Mouse (Mus musculus): ENCODE measurements at regions not wholly inside any gene's neighbourhood (a gene's known extent, or its start where the extent isn't known, plus 50 kb on each side); places are given as distances from the start of the nearest gene placed in this dataset.

GRCm38 (mm10) chr14:96990542-96991162 is 471.8 kb upstream of the Klhl1 start:
- DNase-seq (ENCODE audit: extremely low read depth, low read depth, low spot score), result no peak
- Histone ChIP-seq H3K4me3 (ENCODE audit: insufficient read depth, low read depth, low read length) (no peak overlapping the region), H3K4me1 (ENCODE audit: control insufficient read depth, insufficient read depth, low read length) (no peaks in the 10 kb centered on the region), H3K27me3 (ENCODE audit: control insufficient read depth, insufficient read depth, low read length) (no peaks in the 10 kb centered on the region), H3K27ac (replicated peaks; ENCODE audit: insufficient read depth, low read depth, low read length) (no peak overlapping the region), H3K79me2 (ENCODE audit: control insufficient read depth, insufficient read depth, low read length) (no peaks in the 10 kb centered on the region), H3K9ac (ENCODE audit: low read depth, low read length) (no peak overlapping the region), H3K36me3 (ENCODE audit: control insufficient read depth, insufficient read depth, low read length) (no peaks in the 10 kb centered on the region)
- 68% methylated on average over 8 of the region's 8 CpGs for WGBS
- no peak for TF ChIP-seq POLR2A (IDR thresholded peaks at IDR 0.05; ENCODE audit: extremely low read depth, insufficient read depth, low read length)
- no peak for TF ChIP-seq CTCF (IDR thresholded peaks at IDR 0.05; ENCODE audit: low read depth, low read length)

DNA sequence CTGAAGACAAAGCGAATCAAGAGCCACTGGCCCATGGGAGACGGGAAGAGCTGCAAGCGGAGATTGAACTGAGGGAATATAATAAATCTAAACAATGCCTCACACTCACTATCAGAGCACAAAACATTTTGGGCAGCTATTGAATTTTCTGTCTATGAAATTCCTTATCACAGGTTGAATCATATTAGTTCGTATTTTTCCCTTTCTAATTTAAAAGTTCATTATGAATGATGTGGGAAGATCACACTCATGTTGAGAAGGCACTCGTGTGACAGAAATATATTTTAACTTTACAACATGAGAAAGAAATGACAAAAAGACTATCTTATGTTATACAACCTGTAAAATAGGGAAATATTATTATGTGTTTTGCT is 444.2 kb upstream of the Klhl1 start:
- Histone ChIP-seq H3K27me3 (ENCODE audit: control insufficient read depth, insufficient read depth, low read length) (no peaks in the 10 kb centered on the region), H3K4me3 (ENCODE audit: insufficient read depth, low read depth, low read length) (no peak overlapping the region), H3K79me2 (ENCODE audit: control insufficient read depth, insufficient read depth, low read length) (no peaks in the 10 kb centered on the region), H3K4me1 (ENCODE audit: control insufficient read depth, insufficient read depth, low read length) (no peaks in the 10 kb centered on the region), H3K27ac (replicated peaks; ENCODE audit: insufficient read depth, low read depth, low read length) (no peak overlapping the region), H3K36me3 (ENCODE audit: control insufficient read depth, insufficient read depth, low read length) (no peaks in the 10 kb centered on the region), H3K9ac (ENCODE audit: low read depth, low read length) (no peak overlapping the region)
- 70% methylated on average over 5 of the region's 5 CpGs for WGBS
- no peak for DNase-seq (ENCODE audit: extremely low read depth, low read depth, low spot score)
- no peak for TF ChIP-seq CTCF (IDR thresholded peaks at IDR 0.05; ENCODE audit: low read depth, low read length)
- no peak for TF ChIP-seq POLR2A (IDR thresholded peaks at IDR 0.05; ENCODE audit: extremely low read depth, insufficient read depth, low read length)

DNA sequence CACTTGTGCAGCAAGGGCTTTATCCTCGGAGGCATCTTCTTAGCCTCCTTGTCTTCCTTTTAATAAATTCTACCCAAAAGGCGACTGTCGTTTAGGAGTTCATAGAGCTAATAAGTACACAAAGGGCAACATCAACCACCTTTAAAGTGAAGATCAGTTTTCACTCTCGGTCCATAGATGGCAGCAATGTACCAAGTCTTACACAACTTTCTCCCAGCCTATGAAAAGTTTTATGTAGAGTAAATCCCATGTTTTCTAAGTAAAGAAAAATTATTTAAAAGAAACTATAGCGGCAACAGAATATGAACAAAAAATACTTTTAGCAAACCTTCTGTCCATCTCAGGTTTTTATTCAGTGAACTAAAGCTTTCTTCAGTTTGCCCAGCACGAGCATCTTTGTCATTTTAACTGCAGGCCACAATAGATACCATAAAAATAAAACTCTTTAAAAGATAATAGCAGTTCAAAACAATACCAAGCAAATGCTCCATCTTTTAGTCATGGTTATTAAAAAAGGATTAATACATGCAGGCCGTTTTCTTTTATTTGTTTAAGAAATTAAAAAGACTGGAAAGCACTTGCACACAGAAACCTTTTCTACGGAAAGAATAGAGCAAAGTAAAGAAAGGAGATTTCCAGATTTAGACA is 443.6 kb upstream of the Klhl1 start:
- H3K4me1 ChIP-seq (ENCODE audit: control insufficient read depth, insufficient read depth, low read length), result no peaks in the 10 kb centered on the region
- 42% methylated on average over 8 of the region's 8 CpGs for WGBS

GRCm38 (mm10) chr14:96956115-96956514 is 437.2 kb upstream of the Klhl1 start:
- TF ChIP-seq POLR2A (IDR thresholded peaks at IDR 0.05; ENCODE audit: extremely low read depth, insufficient read depth, low read length), result no peak
- TF ChIP-seq CTCF (IDR thresholded peaks at IDR 0.05; ENCODE audit: low read depth, low read length), result no peak
- peak; percentile 7 for DNase-seq (ENCODE audit: extremely low read depth, low read depth, low spot score)

More for the DNA sequence above, 443.6 kb upstream of the Klhl1 start:
- Histone ChIP-seq H3K27me3 (ENCODE audit: control insufficient read depth, insufficient read depth, low read length) (no peaks in the 10 kb centered on the region), H3K79me2 (ENCODE audit: control insufficient read depth, insufficient read depth, low read length) (no peaks in the 10 kb centered on the region), H3K4me3 (ENCODE audit: insufficient read depth, low read depth, low read length) (no peak overlapping the region), H3K36me3 (ENCODE audit: control insufficient read depth, insufficient read depth, low read length) (no peaks in the 10 kb centered on the region), H3K27ac (replicated peaks; ENCODE audit: insufficient read depth, low read depth, low read length) (no peak overlapping the region), H3K9ac (ENCODE audit: low read depth, low read length) (no peak overlapping the region)
- no peak for TF ChIP-seq CTCF (IDR thresholded peaks at IDR 0.05; ENCODE audit: low read depth, low read length)
- TF ChIP-seq POLR2A (IDR thresholded peaks at IDR 0.05; ENCODE audit: extremely low read depth, insufficient read depth, low read length), result no peak
- DNase-seq (ENCODE audit: extremely low read depth, low read depth, low spot score), result no peak

GRCm38 (mm10) chr14:96954462-96954861 is 435.6 kb upstream of the Klhl1 start:
- DNase-seq (ENCODE audit: extremely low read depth, low read depth, low spot score), result no peak
- H3K4me3 ChIP-seq (ENCODE audit: insufficient read depth, low read depth, low read length), result no peak overlapping the region
- no peaks in the 10 kb centered on the region for H3K4me1 ChIP-seq (ENCODE audit: control insufficient read depth, insufficient read depth, low read length)
- no peak overlapping the region for H3K9ac ChIP-seq (ENCODE audit: low read depth, low read length)
- H3K79me2 ChIP-seq (ENCODE audit: control insufficient read depth, insufficient read depth, low read length), result no peaks in the 10 kb centered on the region
- H3K27ac ChIP-seq (replicated peaks; ENCODE audit: insufficient read depth, low read depth, low read length), result no peak overlapping the region
- TF ChIP-seq CTCF (IDR thresholded peaks at IDR 0.05; ENCODE audit: low read depth, low read length), result no peak
- no peak for TF ChIP-seq POLR2A (IDR thresholded peaks at IDR 0.05; ENCODE audit: extremely low read depth, insufficient read depth, low read length)
- H3K27me3 ChIP-seq (ENCODE audit: control insufficient read depth, insufficient read depth, low read length), result no peaks in the 10 kb centered on the region
- H3K36me3 ChIP-seq (ENCODE audit: control insufficient read depth, insufficient read depth, low read length), result no peaks in the 10 kb centered on the region

More at GRCm38 (mm10) chr14:96956115-96956514, 437.2 kb upstream of the Klhl1 start:
- Histone ChIP-seq H3K27ac (replicated peaks; ENCODE audit: insufficient read depth, low read depth, low read length) (no peak overlapping the region), H3K36me3 (ENCODE audit: control insufficient read depth, insufficient read depth, low read length) (no peaks in the 10 kb centered on the region), H3K9ac (ENCODE audit: low read depth, low read length) (no peak overlapping the region), H3K79me2 (ENCODE audit: control insufficient read depth, insufficient read depth, low read length) (no peaks in the 10 kb centered on the region), H3K4me3 (ENCODE audit: insufficient read depth, low read depth, low read length) (no peak overlapping the region), H3K4me1 (ENCODE audit: control insufficient read depth, insufficient read depth, low read length) (no peaks in the 10 kb centered on the region), H3K27me3 (ENCODE audit: control insufficient read depth, insufficient read depth, low read length) (no peaks in the 10 kb centered on the region)
- WGBS, result 65% methylated on average over 4 of the region's 4 CpGs

- H3K36me3 ChIP-seq (ENCODE audit: control insufficient read depth, insufficient read depth, low read length), result no peaks in the 10 kb centered on the region
- H3K79me2 ChIP-seq (ENCODE audit: control insufficient read depth, insufficient read depth, low read length), result no peaks in the 10 kb centered on the region
- no peaks in the 10 kb centered on the region for H3K4me1 ChIP-seq (ENCODE audit: control insufficient read depth, insufficient read depth, low read length)
- DNase-seq (ENCODE audit: extremely low read depth, low read depth, low spot score), result peak; percentile 13
- WGBS, result 5% methylated on average over 2 of the region's 2 CpGs
- no peak overlapping the region for H3K9ac ChIP-seq (ENCODE audit: low read depth, low read length)
- H3K4me3 ChIP-seq (ENCODE audit: insufficient read depth, low read depth, low read length), result no peak overlapping the region
- no peaks in the 10 kb centered on the region for H3K27me3 ChIP-seq (ENCODE audit: control insufficient read depth, insufficient read depth, low read length)
- H3K27ac ChIP-seq (replicated peaks; ENCODE audit: insufficient read depth, low read depth, low read length), result no peak overlapping the region
- TF ChIP-seq CTCF (IDR thresholded peaks at IDR 0.05; ENCODE audit: low read depth, low read length), result no peak
Observed at GRCm38 (mm10) chr14:96908737-96909136, 389.8 kb upstream of the Klhl1 start.

Measured in liver, adult 2 months (tissue).